Mouse (Mus musculus) lung, postnatal 4 days (tissue): ENCODE results near the gene Sox9.

Source experiments
- DNase-seq, 2 experiments: peaks; one replicate each; pipeline ENCODE4 v3.0.0; 2021

The Sox9 gene

GRCm38 (mm10) chr11:112801189-112801818 is 19.3 kb downstream of the Sox9 start:
- DNase-seq, result no peak

GRCm38 (mm10) chr11:112807838-112808506 is 25.9 kb downstream of the Sox9 start:
- DNase-seq, result no peak

- no peak for DNase-seq
These were observed 28.6 kb downstream of the Sox9 start for GRCm38 (mm10) chr11:112810447-112811151.

GRCm38 (mm10) chr11:112811152-112811871 is 29.3 kb downstream of the Sox9 start:
- no peak for DNase-seq

- DNase-seq, result no peak
These were observed 36.0 kb downstream of the Sox9 start for GRCm38 (mm10) chr11:112817829-112818650.

DNA sequence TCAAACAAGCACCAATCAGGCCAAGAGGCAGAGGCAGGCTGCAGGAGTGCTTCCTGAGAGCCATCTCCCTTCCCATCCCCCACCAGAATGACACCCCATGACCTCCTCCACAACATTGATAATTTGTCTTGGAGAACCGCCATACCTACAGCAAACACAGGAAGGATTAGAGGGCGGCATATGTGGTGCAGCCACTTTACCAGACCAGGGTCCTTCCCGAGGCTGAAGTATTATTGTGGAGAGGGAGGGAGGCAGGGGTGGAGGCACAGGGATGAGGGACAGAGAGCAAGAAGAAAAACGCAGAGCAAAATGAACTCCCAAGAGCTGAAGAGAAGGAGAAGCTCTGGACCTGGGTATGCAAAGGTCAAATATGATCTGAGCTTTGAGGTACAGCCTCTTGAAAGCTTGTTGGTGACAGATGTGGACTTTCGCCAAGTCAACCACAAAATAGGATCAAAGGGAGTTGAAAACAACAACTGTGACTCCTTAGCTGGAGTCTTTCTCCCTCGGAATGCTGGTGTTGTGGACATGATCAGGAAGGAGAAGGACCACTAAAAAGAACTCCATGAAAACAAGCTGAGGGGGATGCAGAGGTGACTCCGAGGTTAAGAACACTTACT is 36.7 kb downstream of the Sox9 start:
- DNase-seq, result no peak

DNA sequence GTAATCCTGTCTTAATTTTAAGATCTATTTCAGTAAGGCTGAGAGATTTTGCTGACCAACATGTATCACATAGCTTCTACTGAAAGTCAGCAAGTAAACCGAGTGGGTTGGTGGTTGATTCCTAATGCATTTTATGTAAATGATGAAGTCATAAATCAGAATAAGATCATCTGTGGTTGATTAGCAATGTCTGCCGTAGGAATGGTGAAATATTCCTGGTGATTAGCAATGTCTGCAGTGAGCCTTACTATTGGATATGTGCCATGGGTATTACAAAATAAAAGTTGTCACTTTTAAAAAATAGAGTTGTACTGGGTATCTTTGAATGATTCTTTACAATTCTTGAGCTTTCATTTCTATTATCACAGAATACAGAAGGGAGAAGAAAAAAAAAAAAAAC is 39.5 kb downstream of the Sox9 start:
- no peak for DNase-seq

DNA sequence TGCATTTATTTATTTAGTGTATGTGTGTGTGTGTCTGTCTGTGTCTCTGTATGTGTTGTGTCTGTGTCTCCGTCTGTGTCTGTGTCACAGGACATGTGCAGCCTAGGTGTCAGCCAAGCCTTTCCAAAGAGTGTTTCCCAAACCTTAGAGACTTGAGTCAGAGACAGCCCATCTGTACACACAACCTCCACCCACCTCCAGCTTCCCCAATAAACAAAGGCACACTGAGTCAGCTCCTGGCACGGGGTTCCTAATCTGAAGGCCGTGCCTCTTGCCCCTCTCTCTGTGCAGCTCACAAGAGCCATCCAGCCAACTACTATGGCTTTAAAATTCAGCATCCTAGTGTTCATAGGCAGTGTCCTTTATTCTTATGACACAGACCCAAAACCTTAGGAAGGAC is 42.1 kb downstream of the Sox9 start:
- no peak for DNase-seq

DNA sequence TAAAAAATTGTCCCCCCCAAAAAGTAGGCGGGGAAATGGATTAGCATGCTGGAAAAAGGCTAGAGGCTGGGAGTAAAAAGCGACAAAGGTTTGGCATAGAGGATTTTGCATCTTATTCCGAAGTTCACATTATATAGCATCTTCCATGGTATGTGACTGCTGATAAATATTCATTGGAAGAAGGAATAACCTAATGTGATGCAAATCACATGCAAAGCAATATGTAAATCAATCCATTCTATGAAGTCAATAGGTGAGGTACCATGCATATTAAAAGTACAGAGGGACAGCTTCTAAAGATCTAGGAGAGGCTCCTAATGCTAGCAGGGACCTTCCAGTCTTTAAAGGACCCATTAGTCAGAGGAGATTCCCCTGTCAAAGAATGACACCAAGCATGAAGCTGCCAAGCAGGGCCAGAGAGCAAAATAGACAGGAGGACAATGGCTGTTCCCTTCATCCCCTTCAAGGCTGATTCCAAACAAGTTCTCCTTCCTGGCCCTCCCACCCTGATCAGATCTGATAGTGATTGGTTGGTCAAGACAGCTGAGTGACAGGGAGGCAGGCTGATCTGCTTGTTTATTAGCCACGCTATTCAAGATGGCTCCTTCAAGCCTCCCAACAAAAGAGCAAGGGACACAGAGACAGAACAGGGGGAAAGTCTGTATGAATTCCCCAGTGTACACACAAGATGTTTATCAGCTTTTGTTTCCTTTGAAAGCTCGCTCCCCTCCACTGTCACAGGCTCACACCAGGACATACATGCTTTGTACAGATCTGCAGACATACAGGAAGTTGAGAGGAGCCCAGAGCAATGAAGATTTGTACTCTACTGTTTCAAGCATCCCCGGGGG is 44.4 kb downstream of the Sox9 start:
- DNase-seq, result no peak

DNA sequence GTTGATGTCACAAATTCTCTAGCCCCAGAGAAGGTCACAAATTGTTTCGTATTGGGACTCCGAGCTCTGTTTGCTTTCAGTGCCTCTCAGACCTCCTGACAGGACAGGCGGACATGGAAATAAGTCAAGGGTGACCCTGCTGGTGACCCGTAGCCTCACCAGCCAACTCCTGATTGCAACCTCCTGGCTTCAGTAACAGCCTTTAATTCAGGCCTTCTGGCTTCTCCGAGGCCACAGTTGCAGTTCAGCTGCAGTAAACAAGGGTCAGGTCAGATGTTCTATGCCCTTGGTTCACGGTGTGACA is 45.0 kb downstream of the Sox9 start:
- DNase-seq, result no peak

DNA sequence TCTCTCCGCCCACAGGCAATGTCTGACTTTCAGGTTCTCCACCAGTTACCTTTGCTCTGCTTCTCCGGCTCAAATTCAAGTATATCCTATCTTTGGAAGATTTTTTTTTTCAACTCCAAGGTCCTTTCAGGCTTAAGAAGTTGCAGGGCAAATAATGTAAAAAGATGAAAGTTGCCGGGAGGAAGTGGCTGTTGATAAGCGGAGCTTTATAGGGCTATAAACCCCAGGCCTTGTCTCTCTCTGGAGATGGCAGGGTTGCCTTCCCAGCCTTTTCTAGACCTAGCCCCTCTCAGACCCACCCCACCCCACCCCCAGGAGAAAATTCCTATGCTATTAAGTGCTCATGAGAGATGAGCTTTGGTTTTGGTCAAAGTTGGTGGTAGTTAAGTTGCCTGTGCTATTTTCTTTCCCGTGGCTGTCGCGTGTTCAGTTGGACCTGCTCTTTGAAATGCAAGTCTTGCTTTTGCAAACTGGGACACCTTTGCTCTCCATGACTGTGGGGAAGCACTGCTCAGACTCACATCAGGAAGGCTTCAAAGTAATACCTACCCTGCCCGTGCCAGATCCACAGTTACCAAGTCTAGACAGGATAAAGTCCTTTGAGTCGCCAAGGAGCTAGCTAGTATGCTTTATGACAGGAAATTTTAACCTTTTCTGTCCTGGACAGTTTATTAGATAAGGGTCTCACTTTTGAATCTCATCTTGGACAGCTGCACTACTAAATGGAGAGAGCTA is 46.7 kb downstream of the Sox9 start:
- DNase-seq, result no peak

DNA sequence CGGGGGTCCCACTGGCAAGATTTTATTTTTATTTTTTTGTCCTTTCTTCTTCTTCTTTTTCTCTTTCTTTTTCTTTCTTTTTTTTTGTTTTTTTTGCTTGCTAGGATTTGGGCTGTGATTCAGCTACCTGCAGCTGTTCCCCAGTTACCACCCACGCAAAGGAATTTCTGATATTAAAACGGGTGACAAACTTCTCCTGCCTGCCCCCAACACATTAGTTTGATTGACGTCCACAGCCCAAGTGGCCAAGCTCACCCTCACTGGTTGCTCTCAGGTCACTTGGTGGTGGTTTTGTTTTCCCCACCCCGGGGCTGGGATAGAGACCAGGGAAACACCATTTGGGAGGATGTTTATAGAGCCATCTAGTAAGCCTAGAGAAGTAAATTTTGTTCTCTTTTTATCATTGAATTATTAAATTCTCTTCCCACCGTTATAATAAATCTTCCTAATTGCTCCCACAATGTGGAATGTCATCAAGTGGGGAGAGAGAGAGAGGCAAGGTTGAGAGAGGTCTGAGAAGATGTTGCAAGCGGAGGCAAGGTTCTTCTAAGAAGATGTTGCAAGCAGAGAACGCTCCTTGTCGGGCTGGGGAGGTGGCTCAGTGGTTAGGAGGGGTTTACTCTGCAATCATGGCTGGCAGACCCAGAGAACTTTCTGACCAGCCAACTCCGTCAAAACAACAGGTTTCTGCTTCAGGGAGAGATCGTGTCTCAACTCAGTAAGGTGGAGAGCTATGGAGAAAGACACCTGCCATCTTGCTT is 52.4 kb downstream of the Sox9 start:
- peak in 1 of 2 experiments; percentile 32 for DNase-seq

GRCm38 (mm10) chr11:112835468-112836092 is 53.6 kb downstream of the Sox9 start:
- peak; percentile 11 to 63 for DNase-seq
